Mouse (Mus musculus): Measurements from ENCODE around the gene Dmap1. TPM values are rescaled to one million over a fixed set of nuclear protein-coding genes. Genes with fewer than 3 reads are reported as not detected.

The Dmap1 gene
- polyA plus RNA-seq, 1 experiment from 2014 or later, result 10.3 TPM

DNA sequence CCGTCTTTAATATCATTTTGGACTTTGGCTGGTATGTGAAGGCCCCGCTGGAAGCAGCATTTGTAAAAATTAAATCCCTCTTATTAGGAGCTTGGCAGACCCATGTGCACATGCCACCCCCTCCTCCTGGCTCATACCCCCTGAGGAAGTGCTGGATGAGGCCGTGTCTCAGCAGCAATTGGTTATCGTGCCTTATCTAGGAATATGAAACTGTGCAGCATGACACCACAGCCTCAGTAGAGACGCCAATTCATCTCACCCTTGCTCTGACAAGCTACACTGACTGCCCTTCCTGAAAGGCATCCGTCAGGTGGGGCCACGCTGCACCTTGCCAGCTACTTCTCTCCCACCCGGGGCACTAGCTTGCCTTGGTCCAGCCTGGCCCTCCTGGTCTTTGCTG lies 35.6 kb downstream of the Dmap1 start:
- 93% methylated on average over 8 of the region's 8 CpGs for WGBS (ENCODE audit: missing documents)
- H3K36me3 ChIP-seq (ENCODE audit: inconsistent target), result 0 out of 2 replicates have a peak, but pooled peaks cover 9% of the 10 kb centered on the region

DNA sequence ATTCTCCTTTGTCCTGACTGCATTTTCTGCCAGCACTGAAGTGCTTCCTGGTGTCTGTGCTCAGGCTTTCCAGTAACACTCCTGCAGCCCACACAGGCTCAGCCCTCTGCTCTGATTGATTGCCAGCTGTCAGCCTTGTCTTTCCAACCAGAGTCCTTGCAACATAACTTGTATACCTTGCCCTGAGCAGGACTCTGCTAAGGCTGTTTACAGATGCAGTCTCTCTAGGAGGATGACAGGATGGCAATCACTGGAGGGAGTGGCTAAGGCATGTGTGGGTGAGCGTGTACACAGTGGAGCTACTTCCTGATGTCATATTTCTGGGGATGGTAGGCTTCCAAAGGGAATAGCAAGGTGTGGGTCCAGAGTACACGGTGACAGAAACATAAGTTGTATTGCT lies 36.2 kb downstream of the Dmap1 start:
- Histone ChIP-seq H3K4me3 (ENCODE audit: inconsistent target) (no peak overlapping the region), H3K79me2 (ENCODE audit: inconsistent target) (no peaks in the 10 kb centered on the region), H3K27ac (no peak overlapping the region), H3K36me3 (ENCODE audit: inconsistent target) (0 out of 2 replicates have a peak, but pooled peaks cover 9% of the 10 kb centered on the region)
- WGBS (ENCODE audit: missing documents), result 100% methylated on average over 2 of the region's 2 CpGs

More for the DNA sequence above, 35.6 kb downstream of the Dmap1 start:
- Histone ChIP-seq H3K79me2 (ENCODE audit: inconsistent target) (no peaks in the 10 kb centered on the region), H3K4me3 (ENCODE audit: inconsistent target) (no peak overlapping the region), H3K27ac (no peak overlapping the region)

DNA sequence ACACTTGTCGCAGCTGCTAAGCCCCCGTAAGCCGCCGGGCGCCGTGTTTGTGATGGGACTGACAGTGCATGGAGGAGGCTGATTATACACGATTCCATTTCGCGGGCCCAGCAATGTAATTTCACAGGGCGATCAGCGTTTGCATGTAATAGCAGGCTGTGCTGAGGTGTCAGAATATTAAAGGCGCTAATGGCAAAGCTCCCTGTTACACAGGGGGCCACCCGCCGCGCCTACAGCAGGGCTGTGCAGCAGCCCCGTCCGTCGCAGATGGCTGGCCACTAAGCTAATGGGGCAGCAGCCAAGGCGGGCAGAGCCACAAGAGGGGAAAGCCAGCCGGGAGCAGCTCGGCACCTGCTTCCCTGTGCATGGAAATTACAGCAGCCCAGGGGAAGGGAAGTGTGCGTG lies 37.0 kb downstream of the Dmap1 start:
- Histone ChIP-seq H3K27ac (no peak overlapping the region), H3K79me2 (ENCODE audit: inconsistent target) (no peaks in the 10 kb centered on the region), H3K4me3 (ENCODE audit: inconsistent target) (no peak overlapping the region), H3K36me3 (ENCODE audit: inconsistent target) (0 out of 2 replicates have a peak, but pooled peaks cover 5% of the 10 kb centered on the region)
- 93% methylated on average over 20 of the region's 22 CpGs for WGBS (ENCODE audit: missing documents)

DNA sequence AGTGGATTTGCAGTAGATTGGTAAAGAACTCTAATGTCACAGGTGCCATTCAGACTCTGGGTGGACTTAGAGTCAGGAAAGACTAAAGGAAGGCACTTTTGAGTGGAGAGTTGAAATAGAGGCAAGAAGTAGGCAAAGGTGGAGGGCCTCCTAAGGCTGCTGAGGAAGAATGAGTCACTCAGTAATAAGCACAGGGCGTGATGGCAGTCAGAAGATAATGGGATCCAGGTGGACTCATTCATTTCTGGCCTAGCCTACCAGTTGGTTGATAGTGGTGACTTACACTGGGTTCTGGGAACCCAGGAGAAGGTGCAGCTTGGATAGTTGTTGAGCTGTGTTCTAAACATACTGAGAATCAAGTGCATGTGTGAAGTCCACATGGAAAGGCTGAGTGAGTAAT lies 40.3 kb downstream of the Dmap1 start:
- H3K4me3 ChIP-seq (ENCODE audit: inconsistent target), result no peak overlapping the region
- 100% methylated on average over 1 of the region's 1 CpGs for WGBS (ENCODE audit: missing documents)
- H3K79me2 ChIP-seq (ENCODE audit: inconsistent target), result no peaks in the 10 kb centered on the region
- H3K27ac ChIP-seq, result no peak overlapping the region
- H3K36me3 ChIP-seq (ENCODE audit: inconsistent target), result no peaks in the 10 kb centered on the region

DNA sequence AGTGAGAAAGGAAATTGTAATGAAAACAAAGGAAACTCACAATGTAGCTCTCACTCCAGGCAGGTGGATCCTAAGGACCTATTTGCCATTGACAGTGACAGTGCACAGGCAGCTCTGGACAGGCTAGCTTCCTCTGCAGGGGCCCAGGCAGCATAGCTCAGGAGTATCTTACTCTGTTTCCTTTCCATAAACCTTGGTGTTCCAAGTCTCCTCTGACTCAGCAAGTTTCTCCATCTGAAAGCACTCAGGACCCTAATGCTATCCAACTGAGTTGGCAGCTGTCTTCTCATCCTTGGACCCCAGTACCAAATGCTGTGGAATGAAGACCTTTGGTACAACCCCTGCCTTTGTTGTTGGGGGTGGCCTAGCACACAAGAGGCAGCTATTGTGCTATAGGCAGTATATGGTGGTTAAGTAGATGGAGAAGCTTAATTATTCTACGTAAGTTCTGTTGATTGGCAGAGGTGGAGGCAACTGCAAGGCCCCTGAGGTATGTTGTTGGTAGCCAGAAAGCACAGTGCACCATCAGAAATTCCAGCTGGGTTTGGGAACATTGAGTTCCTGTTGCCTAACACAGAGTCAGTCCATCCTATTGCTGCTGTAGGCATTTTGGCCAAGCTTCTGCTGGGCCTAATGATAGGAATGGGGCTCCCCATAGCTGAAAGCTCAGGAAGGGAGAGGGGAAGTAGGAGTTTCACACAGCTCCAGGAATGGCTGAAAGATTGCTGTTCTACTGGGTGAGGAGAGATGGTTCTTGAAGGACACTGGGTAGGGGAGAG lies 41.0 kb downstream of the Dmap1 start:
- WGBS (ENCODE audit: missing documents), result 92% methylated on average over 1 of the region's 1 CpGs
- Histone ChIP-seq H3K36me3 (ENCODE audit: inconsistent target) (no peaks in the 10 kb centered on the region), H3K4me3 (ENCODE audit: inconsistent target) (no peak overlapping the region)

DNA sequence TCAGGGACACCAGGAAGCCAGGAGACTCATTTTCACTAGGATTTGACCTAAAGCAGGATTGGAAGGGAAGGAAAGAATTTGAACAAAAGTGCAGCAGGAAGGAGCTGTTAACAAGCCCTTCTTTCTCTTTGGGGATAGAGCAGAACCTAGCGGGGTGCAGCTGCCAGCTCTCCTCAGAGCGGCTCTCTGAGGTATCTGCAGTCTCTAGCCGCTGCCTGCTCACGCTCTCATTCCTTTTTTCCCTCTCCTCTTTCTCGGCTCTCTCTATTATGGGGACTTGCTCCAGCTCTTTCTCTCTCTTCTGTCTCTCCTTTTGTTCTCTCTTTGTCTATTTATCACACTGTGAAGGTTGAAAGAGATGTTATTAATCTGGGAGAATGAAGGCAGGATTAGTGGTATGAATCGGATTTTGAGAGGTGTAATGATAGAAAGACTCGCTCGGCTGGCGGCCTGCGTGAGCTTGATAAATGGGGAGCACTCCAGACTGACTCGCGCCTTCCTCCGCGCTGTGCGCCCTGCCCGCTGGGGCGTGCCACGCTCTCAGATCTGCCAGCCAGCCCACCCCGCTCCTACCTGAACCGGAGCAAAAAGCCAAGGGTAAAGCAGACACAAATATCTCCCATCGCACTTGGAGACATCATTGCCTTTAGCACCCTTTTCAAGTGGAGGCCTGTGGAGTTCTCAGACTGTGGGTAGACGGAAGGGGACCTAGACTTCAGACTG lies 45.0 kb downstream of the Dmap1 start:
- Histone ChIP-seq H3K36me3 (ENCODE audit: inconsistent target) (no peaks in the 10 kb centered on the region), H3K27ac (no peak overlapping the region), H3K4me3 (ENCODE audit: inconsistent target) (no peak overlapping the region), H3K79me2 (ENCODE audit: inconsistent target) (no peaks in the 10 kb centered on the region)
- WGBS (ENCODE audit: missing documents), result 94% methylated on average over 22 of the region's 22 CpGs

More for the DNA sequence above, 41.0 kb downstream of the Dmap1 start:
- H3K79me2 ChIP-seq (ENCODE audit: inconsistent target), result no peaks in the 10 kb centered on the region
- no peak overlapping the region for H3K27ac ChIP-seq

DNA sequence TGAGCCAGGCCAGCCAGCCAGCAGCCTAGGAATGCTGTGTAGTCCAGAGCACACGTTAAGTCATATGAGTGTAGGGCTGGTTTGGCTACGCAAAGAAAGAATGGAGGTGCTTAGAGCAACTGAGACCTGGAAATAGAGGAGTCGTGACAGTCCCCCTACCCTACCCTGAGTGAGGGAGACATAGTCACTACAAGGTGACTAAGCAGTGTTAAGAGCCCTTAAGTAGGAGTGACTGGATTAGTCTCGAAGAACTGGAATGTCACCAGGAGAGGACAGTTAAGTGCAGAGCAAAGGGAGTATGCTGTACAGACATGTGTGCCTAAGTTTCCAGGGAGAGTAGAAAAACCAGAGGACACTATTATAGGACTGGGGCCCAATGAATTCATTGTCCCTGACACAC lies 45.9 kb downstream of the Dmap1 start:
- 95% methylated on average over 4 of the region's 4 CpGs for WGBS (ENCODE audit: missing documents)
- Histone ChIP-seq H3K36me3 (ENCODE audit: inconsistent target) (no peaks in the 10 kb centered on the region), H3K4me3 (ENCODE audit: inconsistent target) (no peak overlapping the region), H3K27ac (no peak overlapping the region), H3K79me2 (ENCODE audit: inconsistent target) (no peaks in the 10 kb centered on the region)

DNA sequence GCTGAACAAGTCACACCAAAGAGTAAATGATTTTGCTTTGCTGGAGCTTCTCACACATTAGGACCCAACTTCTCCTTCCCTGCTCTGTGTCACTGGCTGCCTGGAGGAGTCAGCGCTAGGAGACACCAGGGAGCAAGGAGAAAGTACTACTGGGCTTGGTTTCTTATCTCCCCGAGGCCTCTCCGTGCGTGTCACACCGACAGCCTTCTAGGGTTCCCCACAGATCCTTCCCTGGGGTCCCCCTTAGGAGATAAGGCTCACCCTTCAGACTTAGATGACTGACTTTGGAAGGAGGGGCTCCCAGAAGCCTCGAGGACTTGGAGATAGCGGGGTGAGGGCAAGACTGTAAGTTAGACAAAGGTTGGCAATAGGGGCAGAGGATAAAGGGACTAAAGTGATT lies 47.4 kb downstream of the Dmap1 start:
- H3K27ac ChIP-seq, result no peak overlapping the region
- 97% methylated on average over 7 of the region's 7 CpGs for WGBS (ENCODE audit: missing documents)
- H3K36me3 ChIP-seq (ENCODE audit: inconsistent target), result no peaks in the 10 kb centered on the region
- no peaks in the 10 kb centered on the region for H3K79me2 ChIP-seq (ENCODE audit: inconsistent target)
- no peak overlapping the region for H3K4me3 ChIP-seq (ENCODE audit: inconsistent target)

DNA sequence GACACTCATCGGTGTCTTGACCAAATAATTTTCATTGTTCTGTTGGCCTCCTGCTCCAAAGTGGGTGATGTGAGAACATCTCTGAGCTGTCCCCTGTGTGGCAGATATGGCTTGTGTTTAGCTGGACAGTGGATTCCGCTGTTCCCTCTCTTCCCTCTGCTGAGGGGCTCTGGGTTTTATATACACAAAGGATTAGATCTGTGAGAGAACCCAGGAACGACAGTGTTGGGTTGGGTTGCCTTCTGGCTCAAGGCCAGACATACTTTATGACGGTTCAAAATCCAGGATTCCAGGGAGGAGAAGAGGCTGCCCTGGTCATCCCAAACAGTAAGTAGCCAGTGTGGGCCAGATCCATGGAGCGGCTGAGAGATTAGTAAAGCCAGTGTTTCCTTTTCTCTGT lies 48.5 kb downstream of the Dmap1 start:
- H3K4me3 ChIP-seq (ENCODE audit: inconsistent target), result no peak overlapping the region
- H3K79me2 ChIP-seq (ENCODE audit: inconsistent target), result no peaks in the 10 kb centered on the region
- WGBS (ENCODE audit: missing documents), result 97% methylated on average over 5 of the region's 5 CpGs
- no peak overlapping the region for H3K27ac ChIP-seq
- no peaks in the 10 kb centered on the region for H3K36me3 ChIP-seq (ENCODE audit: inconsistent target)

DNA sequence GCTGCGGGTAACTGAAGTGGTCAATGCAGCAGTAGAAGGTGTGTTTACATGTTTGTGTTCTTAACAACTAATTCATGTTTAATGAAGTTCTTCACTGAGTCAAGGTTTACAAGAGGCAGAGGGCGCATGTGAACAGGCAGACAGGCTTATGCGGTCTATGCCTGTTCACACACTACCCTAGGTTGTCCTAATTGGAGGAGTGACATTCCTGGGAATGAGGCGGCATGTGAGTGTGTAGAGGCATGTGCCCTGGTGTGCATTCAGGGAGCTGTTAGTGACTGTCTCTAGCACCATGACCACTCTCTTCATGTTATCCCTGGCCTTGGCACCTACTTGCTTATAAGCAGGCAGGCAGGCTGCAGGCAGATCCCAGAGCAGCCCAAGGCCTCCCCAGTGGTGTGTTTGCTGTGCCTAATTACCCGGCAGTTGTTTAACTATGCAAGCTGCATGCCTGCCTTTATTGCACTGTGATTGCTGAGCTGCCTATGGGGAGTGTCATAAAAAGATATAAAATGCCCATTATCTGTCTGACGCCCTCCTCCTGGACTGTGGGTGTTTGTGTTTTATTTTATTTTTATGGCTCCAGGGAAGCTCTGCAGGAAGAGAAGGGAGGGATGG lies 51.9 kb downstream of the Dmap1 start:
- no peak overlapping the region for H3K4me3 ChIP-seq (ENCODE audit: inconsistent target)
- WGBS (ENCODE audit: missing documents), result 99% methylated on average over 6 of the region's 6 CpGs
- H3K79me2 ChIP-seq (ENCODE audit: inconsistent target), result no peaks in the 10 kb centered on the region
- H3K36me3 ChIP-seq (ENCODE audit: inconsistent target), result no peaks in the 10 kb centered on the region
- no peak overlapping the region for H3K27ac ChIP-seq

DNA sequence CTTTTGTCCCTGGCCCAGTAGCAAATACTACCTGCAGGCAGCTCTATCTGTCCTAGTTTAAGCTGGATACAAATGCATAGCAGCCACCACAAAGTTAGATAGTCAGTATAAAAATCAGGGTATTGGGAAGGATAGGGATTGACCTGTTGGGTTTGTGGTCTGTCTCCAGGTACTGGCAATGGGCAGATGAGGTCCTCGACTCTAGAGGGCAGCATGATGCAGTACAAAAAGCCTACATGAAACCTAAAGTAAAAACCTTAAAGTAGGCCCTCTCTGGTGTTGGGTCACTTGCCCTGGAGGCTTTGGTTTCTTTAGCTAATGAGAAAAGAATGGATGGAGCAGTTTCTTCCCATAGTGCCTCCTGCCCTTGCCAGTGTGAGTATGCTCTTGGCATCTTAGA lies 53.6 kb downstream of the Dmap1 start:
- no peaks in the 10 kb centered on the region for H3K36me3 ChIP-seq (ENCODE audit: inconsistent target)
- WGBS (ENCODE audit: missing documents), result 70% methylated on average over 1 of the region's 1 CpGs

More for the DNA sequence above, 53.6 kb downstream of the Dmap1 start:
- Histone ChIP-seq H3K27ac (no peak overlapping the region), H3K79me2 (ENCODE audit: inconsistent target) (no peaks in the 10 kb centered on the region), H3K4me3 (ENCODE audit: inconsistent target) (no peak overlapping the region)

Other genes with a start within 250 kb of the Dmap1 start
- gene Rnf220, start 185.2 kb downstream of the Dmap1 start, polyA plus RNA-seq (2018), result 49.9 to 77.8 TPM (median 60.5 TPM) in 3 replicates
- gene Eri3, start 131.9 kb downstream of the Dmap1 start, polyA plus RNA-seq (2018), result 27.9 to 31.5 TPM (median 28.5 TPM) in 3 replicates
- not detected in 3 replicates for gene Gm12845, start 42.1 kb upstream of the Dmap1 start, polyA plus RNA-seq (2018)
- gene Klf17, start 83.4 kb upstream of the Dmap1 start, polyA plus RNA-seq (2018), result not detected in 3 replicates
- gene Slc6a9, start 152.2 kb upstream of the Dmap1 start, polyA plus RNA-seq (2018), result not detected in 3 replicates
- gene Ccdc24, start 190.3 kb upstream of the Dmap1 start, polyA plus RNA-seq (2018), result not detected in 3 replicates
- 0.14 to 0.58 TPM in 2 of 3 replicates, not detected in the other for gene B4galt2, start 201.2 kb upstream of the Dmap1 start, polyA plus RNA-seq (2018)
- 307 to 636 TPM (median 464 TPM) in 3 replicates for gene Atp6v0b, start 205.1 kb upstream of the Dmap1 start, polyA plus RNA-seq (2018)
- 1.9 to 7.4 TPM (median 4.9 TPM) in 3 replicates for gene Dph2, start 209.8 kb upstream of the Dmap1 start, polyA plus RNA-seq (2018)
- 17.2 to 30.4 TPM (median 28.2 TPM) in 3 replicates for gene Ipo13, start 232.7 kb upstream of the Dmap1 start, polyA plus RNA-seq (2018)
- not detected in 3 replicates for gene Artn, start 247.5 kb upstream of the Dmap1 start, polyA plus RNA-seq (2018)